Mouse (Mus musculus): ENCODE results near the gene Phtf2.
A peak's percentile ranks its signal among the peaks of the same experiment; 100 is the strongest.
"Not testable (repeated sequence)": the region's sequence is repeated elsewhere in the genome, so short reads cannot be mapped to it uniquely, and the experiment has no call there.

The Phtf2 gene

GRCm38 (mm10) chr5:20865193-20865755 is 16.6 kb downstream of the Phtf2 start:
- no peak for DNase-seq (ENCODE audit: low spot score in 2 of 2)

GRCm38 (mm10) chr5:20864216-20864969 is 17.5 kb downstream of the Phtf2 start:
- no peak for DNase-seq (ENCODE audit: low spot score in 2 of 2)

GRCm38 (mm10) chr5:20861901-20862300 is 20.0 kb downstream of the Phtf2 start:
- no peak for DNase-seq (ENCODE audit: low spot score in 2 of 2)

GRCm38 (mm10) chr5:20860565-20860964 is 21.4 kb downstream of the Phtf2 start:
- DNase-seq (ENCODE audit: low spot score in 2 of 2) = no peak

GRCm38 (mm10) chr5:20858404-20858803 is 23.5 kb downstream of the Phtf2 start:
- no peak for DNase-seq (ENCODE audit: low spot score in 2 of 2)

- DNase-seq (ENCODE audit: low spot score in 2 of 2) = no peak
Measured at GRCm38 (mm10) chr5:20855066-20855465, 26.9 kb downstream of the Phtf2 start.

GRCm38 (mm10) chr5:20847010-20847409 is 34.9 kb downstream of the Phtf2 start:
- DNase-seq (ENCODE audit: low spot score in 2 of 2) = no peak

GRCm38 (mm10) chr5:20843816-20844215 is 38.1 kb downstream of the Phtf2 start:
- peak in 1 of 2 experiments; percentile 36 for DNase-seq (ENCODE audit: low spot score in 2 of 2)

- DNase-seq (ENCODE audit: low spot score in 2 of 2) = no peak
Measured at GRCm38 (mm10) chr5:20843405-20843804, 38.5 kb downstream of the Phtf2 start.

- DNase-seq (ENCODE audit: low spot score in 2 of 2) = no peak
Measured at GRCm38 (mm10) chr5:20837082-20837481, 44.8 kb downstream of the Phtf2 start.

GRCm38 (mm10) chr5:20834399-20834798 is 47.5 kb downstream of the Phtf2 start:
- no peak for DNase-seq (ENCODE audit: low spot score in 2 of 2)

GRCm38 (mm10) chr5:20831433-20831832 is 50.5 kb downstream of the Phtf2 start:
- DNase-seq (ENCODE audit: low spot score in 2 of 2) = no peak

GRCm38 (mm10) chr5:20830717-20831116 is 51.2 kb downstream of the Phtf2 start:
- DNase-seq (ENCODE audit: low spot score in 2 of 2) = no peak

GRCm38 (mm10) chr5:20821647-20822046 is 60.3 kb downstream of the Phtf2 start:
- DNase-seq (ENCODE audit: low spot score in 2 of 2) = no peak

GRCm38 (mm10) chr5:20821122-20821521 is 60.8 kb downstream of the Phtf2 start:
- DNase-seq (ENCODE audit: low spot score in 2 of 2) = no peak

GRCm38 (mm10) chr5:20815094-20815493 is 66.8 kb downstream of the Phtf2 start:
- no peak for DNase-seq (ENCODE audit: low spot score in 2 of 2)

GRCm38 (mm10) chr5:20810449-20810848 is 71.5 kb downstream of the Phtf2 start:
- no peak for DNase-seq (ENCODE audit: low spot score in 2 of 2)

GRCm38 (mm10) chr5:20795932-20796331 is 86.0 kb downstream of the Phtf2 start:
- no peak for DNase-seq (ENCODE audit: low spot score in 2 of 2)

GRCm38 (mm10) chr5:20791793-20792554 is 90.0 kb downstream of the Phtf2 start:
- DNase-seq (ENCODE audit: low spot score in 2 of 2) = no peak

GRCm38 (mm10) chr5:20786471-20786870 is 95.5 kb downstream of the Phtf2 start:
- DNase-seq (ENCODE audit: low spot score in 2 of 2) = not testable (repeated sequence)

- no peak for DNase-seq (ENCODE audit: low spot score in 2 of 2)
Measured at GRCm38 (mm10) chr5:20781116-20781515, 100.8 kb downstream of the Phtf2 start.

- no peak for DNase-seq (ENCODE audit: low spot score in 2 of 2)
Measured at GRCm38 (mm10) chr5:20779191-20779590, 102.7 kb downstream of the Phtf2 start.

Data from left cerebral cortex, adult 9 months (tissue).